Mouse (Mus musculus) erythroblast, embryonic 14.5 days (primary cell): ENCODE results near the gene Adgra3.

ENCODE experiments used
- GATA1 ChIP-seq: IDR thresholded peaks from 2 replicates; pipeline ENCODE4 v1.6.1; 2012; ENCODE audit warnings: low read length, inconsistent platforms, mixed read lengths
- TAL1 ChIP-seq: IDR thresholded peaks from 3 replicates; pipeline ENCODE4 v1.6.1; 2012; ENCODE audit warnings: low read length, inconsistent platforms, mixed read lengths

- TF ChIP-seq GATA1 (no peak), TAL1 (no peak)
Observed at GRCm38 (mm10) chr5:50008841-50009240, 50.0 kb downstream of the Adgra3 start.
